Mouse (Mus musculus) R1 (cell line): Measurements from ENCODE around the gene Il11ra1.
"Not testable (repeated sequence)": the region's sequence is repeated elsewhere in the genome, so short reads cannot be mapped to it uniquely, and the experiment has no call there.

Experiments
- DNase-seq: peaks from one replicate; pipeline ENCODE4 v3.0.0-alpha.2; 2018; ENCODE audit warnings: low read depth, low spot score

Il11ra1 gene

GRCm38 (mm10) chr4:41699783-41700182 lies at the start of gene Il11ra1:
Il11ra1 (plus strand) TSS chr4:41699989.
- not testable (repeated sequence) for DNase-seq

GRCm38 (mm10) chr4:41653296-41653695 lies 46.5 kb upstream of the Il11ra1 start:
- peak; percentile 87 for DNase-seq

- no peak for DNase-seq
These were observed 46.1 kb upstream of the Il11ra1 start for GRCm38 (mm10) chr4:41653730-41654129.

GRCm38 (mm10) chr4:41654217-41654616 lies 45.6 kb upstream of the Il11ra1 start:
- DNase-seq, result peak; percentile 88

GRCm38 (mm10) chr4:41655525-41655924 lies 44.3 kb upstream of the Il11ra1 start:
- no peak for DNase-seq

GRCm38 (mm10) chr4:41658566-41659384 lies 41.0 kb upstream of the Il11ra1 start:
- DNase-seq, result peak; percentile 67

- no peak for DNase-seq
These were observed 40.2 kb upstream of the Il11ra1 start for GRCm38 (mm10) chr4:41659556-41659955.

GRCm38 (mm10) chr4:41660851-41661430 lies 38.8 kb upstream of the Il11ra1 start:
- DNase-seq, result no peak

GRCm38 (mm10) chr4:41662723-41663122 lies 37.1 kb upstream of the Il11ra1 start:
- no peak for DNase-seq

GRCm38 (mm10) chr4:41663614-41664013 lies 36.2 kb upstream of the Il11ra1 start:
- DNase-seq, result no peak

- peak; percentile 69 for DNase-seq
These were observed 35.3 kb upstream of the Il11ra1 start for GRCm38 (mm10) chr4:41664533-41664932.

GRCm38 (mm10) chr4:41665009-41665675 lies 34.6 kb upstream of the Il11ra1 start:
- DNase-seq, result peak; percentile 23

GRCm38 (mm10) chr4:41666646-41667045 lies 33.1 kb upstream of the Il11ra1 start:
- DNase-seq, result no peak

GRCm38 (mm10) chr4:41670836-41671235 lies 29.0 kb upstream of the Il11ra1 start:
- DNase-seq, result no peak

- DNase-seq, result no peak
These were observed 28.3 kb upstream of the Il11ra1 start for GRCm38 (mm10) chr4:41671500-41671899.

GRCm38 (mm10) chr4:41671963-41672480 lies 27.8 kb upstream of the Il11ra1 start:
- DNase-seq, result no peak

GRCm38 (mm10) chr4:41672522-41672963 lies 27.2 kb upstream of the Il11ra1 start:
- no peak for DNase-seq

GRCm38 (mm10) chr4:41673186-41673585 lies 26.6 kb upstream of the Il11ra1 start:
- no peak for DNase-seq

- peak; percentile 42 for DNase-seq
These were observed 23.4 kb upstream of the Il11ra1 start for GRCm38 (mm10) chr4:41676248-41677005.

- DNase-seq, result no peak
These were observed 22.7 kb upstream of the Il11ra1 start for GRCm38 (mm10) chr4:41677006-41677629.

GRCm38 (mm10) chr4:41678863-41679262 lies 20.9 kb upstream of the Il11ra1 start:
- no peak for DNase-seq
